Comparison of ENCODE assay signal across 8 mouse cellular contexts in genomic region chr9:61370889-61371754, GRCm38 (mm10). TPM values are rescaled to one million over a fixed set of nuclear protein-coding genes. Genes with fewer than 3 reads are reported as not detected.
A peak's percentile ranks its signal among the peaks of the same experiment; 100 is the strongest.
DNase-seq lines count a peak whose midpoint lies in the region; ATAC-seq and TF ChIP-seq lines count a peak whose summit lies in the region.

No protein-coding gene starts in this region.

- H3K9ac ChIP-seq in embryonic facial prominence, embryonic 14.5 days (ENCODE audit: low read depth, low read length) = peak overlapping the region; percentile 75
- peak overlapping the region; percentile 68 for H3K9ac ChIP-seq in kidney, embryonic 14.5 days (ENCODE audit: low read depth, low read length)
- peak overlapping the region; percentile 82 for H3K9ac ChIP-seq in liver, embryonic 11.5 days (ENCODE audit: low read depth, low read length)

- peak overlapping the region; percentile 17 for H3ac ChIP-seq in myocyte (ENCODE audit: control insufficient read depth, insufficient read length)

- no peak for TF ChIP-seq POLR2A in myocyte (IDR thresholded peaks at IDR 0.05; ENCODE audit: insufficient read length, low read depth)

- H3K9me3 ChIP-seq in embryonic facial prominence, embryonic 14.5 days (ENCODE audit: control insufficient read depth, low read length) = no peaks in the 10 kb centered on the region
- H3K9me3 ChIP-seq in kidney, embryonic 14.5 days (ENCODE audit: control insufficient read depth, low read length) = no peaks in the 10 kb centered on the region
- no peaks in the 10 kb centered on the region for H3K9me3 ChIP-seq in liver, embryonic 11.5 days (ENCODE audit: control insufficient read depth, low read length)

- peak; percentile 83 for DNase-seq in 3134 (ENCODE audit: extremely low read depth, insufficient read length, low spot score)
- peak; percentile 68 for DNase-seq in adrenal gland, postnatal 25 days
- peak; percentile 68 for DNase-seq in embryonic facial prominence, embryonic 14.5 days (ENCODE audit: low spot score)
- peak; percentile 69 to 79 for DNase-seq in heart, adult 9 months (ENCODE audit: low spot score in 2 of 2)
- peak; percentile 78 for DNase-seq in liver, embryonic 11.5 days (ENCODE audit: low spot score)
- DNase-seq in splenic B cell, adult 2 months (ENCODE audit: low read depth, low spot score) = peak; percentile 59

- H3K27me3 ChIP-seq in embryonic facial prominence, embryonic 14.5 days (replicated peaks; ENCODE audit: control insufficient read depth, insufficient read depth, low read length) = 0 out of 2 replicates have a peak, but pooled peaks cover 6% of the 10 kb centered on the region
- H3K27me3 ChIP-seq in kidney, embryonic 14.5 days (ENCODE audit: control insufficient read depth, insufficient read depth, low read length) = 0 out of 2 replicates have a peak, but pooled peaks cover 3% of the 10 kb centered on the region
- peaks cover 39% of the 10 kb centered on the region for H3K27me3 ChIP-seq in liver, embryonic 11.5 days (replicated peaks; ENCODE audit: control insufficient read depth, insufficient read depth, low read length)
- no peaks in the 10 kb centered on the region for H3K27me3 ChIP-seq in myocyte (ENCODE audit: control insufficient read depth, insufficient read depth, insufficient read length)
- no peaks in the 10 kb centered on the region for H3K27me3 ChIP-seq in splenic B cell, adult 2 months (ENCODE audit: control insufficient read depth, insufficient read depth, low read length, poor library complexity, severe bottlenecking)

- peak; percentile 12; the same call in 1 of the 2 replicates for ATAC-seq in embryonic facial prominence, embryonic 14.5 days (ENCODE audit: low read depth)
- peak; percentile 17 for ATAC-seq in kidney, embryonic 14.5 days (ENCODE audit: low FRiP score, low TSS enrichment)
- peak; percentile 19 for ATAC-seq in liver, embryonic 11.5 days (replicated peaks; ENCODE audit: low FRiP score)

- H3K4me3 ChIP-seq in embryonic facial prominence, embryonic 14.5 days (ENCODE audit: low read depth, low read length) = peak overlapping the region; percentile 86
- peak overlapping the region; percentile 96 for H3K4me3 ChIP-seq in kidney, embryonic 14.5 days (ENCODE audit: low read length)
- H3K4me3 ChIP-seq in liver, embryonic 11.5 days (ENCODE audit: low read depth, low read length) = peak overlapping the region; percentile 84
- peak overlapping the region; percentile 94 for H3K4me3 ChIP-seq in myocyte

- H3K36me3 ChIP-seq in embryonic facial prominence, embryonic 14.5 days (ENCODE audit: control insufficient read depth, insufficient read depth, low read length) = 0 out of 2 replicates have a peak, but pooled peaks cover 5% of the 10 kb centered on the region
- peaks cover 7% of the 10 kb centered on the region; the same call in 1 of the 2 replicates for H3K36me3 ChIP-seq in kidney, embryonic 14.5 days (ENCODE audit: control insufficient read depth, insufficient read depth, low read length)
- H3K36me3 ChIP-seq in liver, embryonic 11.5 days (ENCODE audit: control insufficient read depth, insufficient read depth, low read length) = no peaks in the 10 kb centered on the region
- peaks cover 4% of the 10 kb centered on the region for H3K36me3 ChIP-seq in myocyte (ENCODE audit: control insufficient read depth, insufficient read depth)
- no peaks in the 10 kb centered on the region for H3K36me3 ChIP-seq in splenic B cell, adult 2 months (ENCODE audit: control insufficient read depth, insufficient read depth, low read length, poor library complexity, severe bottlenecking)

- peak overlapping the region; percentile 92 for H3K27ac ChIP-seq in embryonic facial prominence, embryonic 14.5 days (replicated peaks; ENCODE audit: low read depth, low read length)
- H3K27ac ChIP-seq in kidney, embryonic 14.5 days (ENCODE audit: low read depth, low read length) = peak overlapping the region; percentile 95
- peak overlapping the region; percentile 79 for H3K27ac ChIP-seq in liver, embryonic 11.5 days (ENCODE audit: low read depth, low read length)

- H3K79me2 ChIP-seq in myocyte (ENCODE audit: control insufficient read depth, insufficient read depth) = peaks cover 37% of the 10 kb centered on the region

- peak overlapping the region; percentile 95 for H3K4me2 ChIP-seq in embryonic facial prominence, embryonic 14.5 days (ENCODE audit: low read depth, low read length)
- H3K4me2 ChIP-seq in kidney, embryonic 14.5 days (replicated peaks; ENCODE audit: low read depth, low read length) = peak overlapping the region; percentile 95
- peak overlapping the region; percentile 95 for H3K4me2 ChIP-seq in liver, embryonic 11.5 days
- H3K4me2 ChIP-seq in myocyte (ENCODE audit: low read depth) = peak overlapping the region; percentile 99

- WGBS in embryonic facial prominence, embryonic 14.5 days = under 1% methylated on average over 63 of the region's 66 CpGs
- under 1% methylated on average over 64 of the region's 66 CpGs for WGBS in kidney, embryonic 14.5 days
- under 1% methylated on average over 63 of the region's 66 CpGs for WGBS in liver, embryonic 11.5 days

- H3K4me1 ChIP-seq in embryonic facial prominence, embryonic 14.5 days (ENCODE audit: control insufficient read depth, insufficient read depth, low read length) = peaks cover 43% of the 10 kb centered on the region
- H3K4me1 ChIP-seq in kidney, embryonic 14.5 days (ENCODE audit: control insufficient read depth, insufficient read depth, low read length) = peaks cover 57% of the 10 kb centered on the region
- H3K4me1 ChIP-seq in liver, embryonic 11.5 days (replicated peaks; ENCODE audit: control insufficient read depth, insufficient read depth, low read length) = peaks cover 48% of the 10 kb centered on the region

TF ChIP-seq in myocyte, 11 proteins besides CTCF, POLR2A, EP300 and RAD21:
- TF ChIP-seq MYOD1 (IDR thresholded peaks at IDR 0.05; ENCODE audit: control insufficient read depth in 1 of 3, insufficient read length in 2 of 3, low read depth in 2 of 3) (peak in 1 of 3 experiments; percentile 4), MYOG (IDR thresholded peaks at IDR 0.05; ENCODE audit: control insufficient read depth in 1 of 3, insufficient read depth in 1 of 3, insufficient read length in 2 of 3, low read depth in 2 of 3) (peak in 1 of 3 experiments; percentile 1), REST (IDR thresholded peaks at IDR 0.05; ENCODE audit: insufficient read depth, insufficient read length) (no peak)
TF ChIP-seq in myocyte: peak in this region for 2.

RNA-seq across cellular contexts. Expression of gene Tle3, which starts 1.0 kb away (rescaled TPM):
- 137 and 157 TPM in 2 replicates for total RNA-seq in adrenal gland, postnatal 25 days (2021)
- 25.5 and 31.4 TPM in 2 replicates for polyA plus RNA-seq in embryonic facial prominence, embryonic 14.5 days (2014; fragmentation: Nextera tagmentation; extraction: Ambion mirVana)
- polyA plus RNA-seq in kidney, embryonic 14.5 days (2014; fragmentation: Nextera tagmentation; extraction: Ambion mirVana) = 29.6 and 33.7 TPM in 2 replicates
- 15.0 and 15.8 TPM in 2 replicates for polyA plus RNA-seq in liver, embryonic 11.5 days (2014; fragmentation: Nextera tagmentation; extraction: Ambion mirVana)
- 62.1 TPM for polyA plus RNA-seq in myocyte (2012; fragmentation: generic; extraction: Trizol)

Comparison
In these comparisons a context has a peak if more than half of its experiments do, and no peak if none do; other contexts are left out.
1. Peak in every context shown above with its lines: DNase-seq, ATAC-seq, H3K4me3 ChIP-seq and H3K27ac ChIP-seq.